Mouse (Mus musculus) heart, postnatal 4 days (tissue): ENCODE measurements around the gene Mmaa. TPM values are rescaled to one million over a fixed set of nuclear protein-coding genes. Genes with fewer than 3 reads are reported as not detected.

ENCODE experiments used
- DNase-seq: peaks from one replicate; pipeline ENCODE4 v3.0.0; 2021
- total RNA-seq, 2 experiments: library from RNA; stranded (reverse); gene quantifications; 2 replicates each; pipeline ENCODE4 v1.2.3; 2021

Gene Mmaa
- total RNA-seq = 10 to 100 TPM; 19.0 to 20.1 TPM

- peak; percentile 98 for DNase-seq
Measured at GRCm38 (mm10) chr8:79294610-79295275, at the start of gene Mmaa. Gene Mmaa (minus strand): TSS chr8:79294937.

DNA sequence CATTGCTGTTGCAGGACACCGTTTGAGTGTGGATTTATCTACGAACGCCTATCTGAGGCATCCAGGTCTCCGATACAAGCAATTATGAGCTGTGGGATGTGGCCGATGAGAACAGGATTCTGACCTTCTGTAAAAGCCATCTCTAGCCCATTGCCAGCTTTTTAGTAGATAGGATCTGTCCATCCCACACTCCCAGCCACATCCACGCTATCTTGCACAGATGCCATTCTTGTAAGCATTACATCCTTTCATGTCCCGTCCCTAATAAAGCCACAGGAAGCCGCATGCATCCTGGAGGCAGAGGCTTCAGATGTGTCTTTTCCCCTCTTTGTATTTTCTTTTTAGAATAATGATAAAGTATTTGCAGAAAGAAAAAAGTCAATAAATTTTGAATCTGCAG lies 46.5 kb upstream of the Mmaa start:
- DNase-seq = no peak

GRCm38 (mm10) chr8:79339555-79339954 lies 44.8 kb upstream of the Mmaa start:
- peak; percentile 50 for DNase-seq

DNA sequence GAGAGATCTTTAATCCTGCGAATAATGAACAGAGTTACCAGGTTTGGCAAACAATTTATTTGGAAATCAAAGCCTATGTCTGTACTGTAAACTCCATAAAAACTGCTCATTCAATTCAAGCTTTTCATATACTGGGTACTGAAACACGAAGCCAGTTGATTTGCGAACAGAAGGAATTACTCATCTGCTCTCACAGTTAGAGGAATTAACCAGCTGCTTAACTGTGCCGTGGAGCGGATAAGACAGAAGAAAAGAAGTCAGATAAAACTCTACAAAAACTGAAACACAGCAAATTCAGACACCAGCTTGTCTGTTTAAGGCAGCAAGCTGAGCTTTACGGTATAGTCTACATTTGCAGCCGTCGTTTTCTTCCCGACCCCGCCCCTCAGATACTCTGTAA lies 43.9 kb upstream of the Mmaa start:
- peak; percentile 1 for DNase-seq

DNA sequence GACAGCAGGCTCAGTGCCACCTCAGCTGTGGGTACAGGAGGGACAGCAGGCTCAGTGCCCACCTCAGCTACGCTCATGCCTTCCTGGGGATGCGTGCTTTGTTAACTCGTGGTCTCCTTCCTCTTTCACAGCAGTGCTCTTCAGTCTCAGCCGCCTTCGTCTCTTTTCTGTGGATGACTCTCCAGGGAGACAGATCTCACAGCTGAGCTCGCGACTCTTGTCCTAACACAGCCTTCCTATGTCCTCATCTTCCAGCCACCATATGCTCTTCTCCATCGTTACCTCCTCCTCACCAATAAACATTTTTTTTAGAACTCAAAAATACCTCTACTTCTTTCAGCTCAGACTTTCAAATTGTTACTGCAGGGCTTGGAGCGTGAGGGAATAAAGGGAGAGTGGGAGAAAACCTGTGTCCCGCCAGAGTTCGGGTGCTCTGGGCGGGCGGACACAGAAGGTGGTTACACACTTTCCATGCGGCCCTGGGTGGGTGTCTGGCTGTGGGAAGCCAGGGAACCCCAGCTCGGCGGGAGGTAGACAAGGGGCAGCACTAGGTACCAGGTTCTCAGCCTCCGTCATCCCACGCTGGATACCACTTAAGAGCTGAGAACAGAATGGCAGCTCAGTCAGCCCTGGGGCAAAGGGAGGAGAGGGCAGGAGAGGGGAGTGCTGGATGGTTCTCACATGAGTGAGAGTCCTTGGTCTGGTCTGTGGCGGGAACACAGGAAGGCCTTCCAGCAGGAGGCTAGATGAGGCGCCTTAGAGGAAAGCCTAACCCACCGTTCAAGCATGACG lies 37.6 kb upstream of the Mmaa start:
- DNase-seq = no peak

DNA sequence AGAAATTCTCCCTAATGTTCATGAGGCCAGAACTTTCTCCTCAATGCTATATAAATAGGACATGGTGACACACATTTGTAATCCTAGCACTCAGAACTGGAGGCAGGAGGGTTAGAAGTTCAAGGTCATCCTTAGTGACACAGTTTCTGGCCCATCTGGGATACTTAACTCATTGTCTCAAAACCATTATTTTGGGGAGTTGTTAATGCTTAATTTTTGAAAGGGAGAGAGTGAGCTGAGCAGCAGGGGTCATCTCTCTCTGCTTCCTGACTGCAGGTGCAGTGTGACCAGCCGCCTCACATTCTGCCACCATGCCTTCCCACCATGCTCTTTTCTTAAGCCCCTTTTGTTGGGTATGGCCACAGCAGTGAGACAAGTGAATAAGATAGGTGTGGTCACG lies 36.8 kb upstream of the Mmaa start:
- no peak for DNase-seq

DNA sequence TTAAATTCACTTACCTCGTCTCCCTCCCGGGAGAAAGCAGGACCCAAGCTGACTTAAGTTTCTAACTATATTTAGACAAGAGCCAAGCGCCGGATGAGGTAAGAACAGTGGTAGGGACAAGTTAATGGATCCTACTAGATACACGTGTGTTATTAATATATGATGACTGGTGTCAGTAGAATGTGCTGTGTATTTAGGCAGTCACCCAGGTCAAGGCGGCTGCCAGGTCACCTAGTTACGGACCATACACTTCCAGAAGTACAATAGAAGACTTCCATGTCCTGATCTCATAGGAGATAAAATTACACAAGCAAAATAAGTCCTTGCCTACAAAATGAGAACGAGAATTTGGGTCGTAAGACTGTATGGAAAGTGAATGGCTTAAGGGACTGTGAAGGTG lies 36.3 kb upstream of the Mmaa start:
- DNase-seq = peak; percentile 38

DNA sequence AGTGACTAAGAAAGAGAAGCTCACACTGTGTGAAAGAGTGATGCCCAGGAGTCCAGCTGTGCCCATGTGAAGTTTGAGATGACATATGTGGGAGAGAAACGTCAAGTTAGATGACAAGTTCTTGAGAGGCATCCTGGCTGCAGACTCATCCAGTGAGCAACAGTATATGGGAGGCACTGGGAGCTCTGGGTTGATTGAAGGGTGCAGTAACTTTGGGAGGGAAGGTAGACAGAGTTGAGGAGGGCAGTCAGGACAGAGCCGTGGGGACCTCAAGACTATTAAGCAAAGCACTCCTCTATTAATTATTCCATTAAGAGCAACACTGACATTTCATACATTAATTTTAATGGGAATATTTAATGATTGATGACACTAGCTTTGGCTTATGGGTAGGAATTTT lies 35.0 kb upstream of the Mmaa start:
- DNase-seq = no peak

- no peak for DNase-seq
Measured at GRCm38 (mm10) chr8:79329182-79329581, 34.4 kb upstream of the Mmaa start.

DNA sequence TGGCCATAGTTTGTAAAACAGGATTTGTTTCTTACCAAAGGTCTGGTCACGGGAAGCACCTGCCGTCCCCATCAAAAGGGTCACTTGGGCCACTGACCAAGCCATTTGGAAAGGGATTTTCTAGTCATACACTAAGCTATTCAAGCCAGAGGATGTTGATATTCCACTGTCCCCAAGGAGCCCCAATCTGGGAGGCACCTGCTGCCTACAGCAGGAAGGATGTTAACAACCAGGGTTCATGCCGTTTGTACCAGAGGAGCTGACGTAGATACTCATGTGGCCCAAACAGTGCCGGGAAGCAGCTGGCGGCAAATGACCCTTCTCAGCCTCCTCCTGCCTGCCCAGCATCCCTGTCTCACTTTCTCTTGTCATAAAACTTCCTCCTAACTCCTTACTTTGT lies 30.8 kb upstream of the Mmaa start:
- peak; percentile 30 for DNase-seq

DNA sequence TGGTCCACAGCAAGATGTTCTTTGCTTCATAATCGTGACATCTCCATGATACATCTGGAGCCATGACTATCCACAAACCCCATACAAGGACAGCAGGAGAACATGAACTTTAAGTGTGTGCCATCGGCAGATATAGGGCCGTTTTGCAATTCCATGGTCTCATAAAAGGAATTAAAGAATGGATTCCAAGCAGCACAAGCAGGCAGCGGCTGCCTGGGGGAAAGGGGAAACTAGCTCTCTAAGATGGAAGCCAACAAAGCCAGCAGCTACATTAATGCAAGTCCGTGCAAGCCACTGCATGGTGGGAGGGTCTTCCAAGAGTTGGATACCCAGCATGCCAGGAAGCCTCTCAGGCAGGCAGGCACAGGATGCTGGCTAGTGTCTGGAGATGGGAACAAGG lies 30.2 kb upstream of the Mmaa start:
- no peak for DNase-seq

GRCm38 (mm10) chr8:79324036-79324435 lies 29.3 kb upstream of the Mmaa start:
- DNase-seq = no peak

DNA sequence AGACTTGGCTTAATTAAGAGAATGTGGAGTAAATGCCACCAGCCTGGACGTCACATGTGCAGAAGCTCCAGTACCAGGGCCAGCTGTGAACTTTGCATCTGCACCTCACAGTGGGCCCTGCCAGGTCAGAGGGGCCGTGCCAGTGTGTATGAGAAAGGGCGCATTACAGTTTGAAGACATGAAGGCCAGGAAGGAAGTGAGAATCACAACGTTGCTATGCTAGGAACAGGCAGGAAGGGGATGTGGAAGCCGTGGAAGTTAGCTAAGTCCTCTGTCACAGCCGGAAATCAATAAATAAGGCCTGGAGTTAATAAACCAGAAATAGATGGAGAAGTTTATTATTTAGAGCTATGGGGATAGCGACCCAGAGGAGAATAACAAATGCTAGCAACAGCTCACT lies 28.4 kb upstream of the Mmaa start:
- DNase-seq = peak; percentile 25

DNA sequence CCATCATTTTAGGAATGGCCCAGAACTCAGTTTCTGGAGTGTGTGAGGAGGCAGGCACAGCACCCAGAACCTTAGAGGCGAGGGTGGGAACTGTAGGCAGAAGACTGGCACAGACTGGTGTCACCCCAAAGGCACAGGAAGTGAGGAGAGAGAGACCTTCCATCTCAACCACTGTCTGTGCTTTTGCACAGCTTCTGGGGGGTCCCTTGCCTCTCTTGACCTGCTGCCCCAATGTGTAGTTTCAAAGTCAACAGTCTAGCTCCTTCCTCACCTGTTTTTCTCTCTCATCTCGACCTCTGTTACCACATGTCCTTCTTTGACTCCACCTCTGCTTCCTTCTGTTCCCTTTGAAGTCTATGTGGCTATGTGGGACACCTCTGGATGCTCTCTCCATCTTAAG lies 16.1 kb upstream of the Mmaa start:
- DNase-seq = no peak

GRCm38 (mm10) chr8:79305941-79306340 lies 11.2 kb upstream of the Mmaa start:
- no peak for DNase-seq

- no peak for DNase-seq
Measured at GRCm38 (mm10) chr8:79301548-79301947, 6.8 kb upstream of the Mmaa start.

DNA sequence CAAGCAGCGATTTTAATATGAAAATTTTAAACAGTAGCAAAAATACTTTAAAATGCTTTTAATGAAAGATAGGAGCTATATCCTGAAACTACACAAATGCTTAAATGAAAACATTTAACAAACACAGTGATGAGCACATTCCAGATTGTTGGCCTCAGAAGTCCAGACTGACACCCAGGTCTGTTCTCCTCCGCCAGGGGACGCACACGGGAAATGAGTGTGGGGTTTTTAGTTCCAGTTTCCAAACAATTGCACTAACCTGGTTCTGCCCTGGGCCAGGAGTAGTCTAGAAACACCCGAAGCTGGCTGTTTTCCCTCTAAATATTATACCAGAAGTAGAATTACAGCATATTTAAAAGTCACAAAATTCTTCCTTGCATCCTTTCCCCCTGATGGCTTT lies 5.0 kb upstream of the Mmaa start:
- DNase-seq = peak; percentile 17

- DNase-seq = peak; percentile 85
Measured at GRCm38 (mm10) chr8:79297763-79298162, 3.0 kb upstream of the Mmaa start.

- no peak for DNase-seq
Measured at GRCm38 (mm10) chr8:79295276-79296105, 754 bp upstream of the Mmaa start.

GRCm38 (mm10) chr8:79293841-79294240 lies 896 bp downstream of the Mmaa start:
- DNase-seq = no peak

DNA sequence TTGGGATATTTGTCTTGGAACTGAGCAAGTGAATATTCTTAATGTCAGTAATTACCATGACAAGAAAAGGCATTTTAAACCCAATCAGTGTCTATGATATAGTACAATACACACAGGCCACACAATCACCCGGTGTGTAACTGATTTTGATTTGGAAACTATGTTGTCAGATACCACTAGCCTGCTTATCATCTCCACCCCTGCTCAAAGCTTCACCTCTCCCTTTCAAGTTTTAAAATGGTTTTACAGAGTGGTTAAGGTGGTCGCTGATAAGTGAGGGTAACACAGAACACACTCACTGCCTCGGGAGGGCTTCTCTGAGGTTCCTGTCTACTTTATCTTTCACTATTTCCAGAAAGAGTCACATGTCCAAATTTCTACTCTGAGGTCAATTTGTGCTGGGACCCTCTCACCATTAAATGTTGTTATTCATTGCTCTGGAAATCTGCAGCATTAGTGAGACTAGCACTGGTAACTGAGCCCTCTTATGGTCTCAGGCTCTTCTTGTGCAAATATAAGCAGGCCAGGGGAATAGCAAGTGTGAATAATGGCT lies 1.9 kb downstream of the Mmaa start:
- no peak for DNase-seq

GRCm38 (mm10) chr8:79289592-79289991 lies 5.1 kb downstream of the Mmaa start:
- peak; percentile 33 for DNase-seq

GRCm38 (mm10) chr8:79288681-79289080 lies 6.1 kb downstream of the Mmaa start:
- no peak for DNase-seq
